Mouse (Mus musculus): Measurements from ENCODE around the gene Rpl32.

Gene Rpl32

DNA sequence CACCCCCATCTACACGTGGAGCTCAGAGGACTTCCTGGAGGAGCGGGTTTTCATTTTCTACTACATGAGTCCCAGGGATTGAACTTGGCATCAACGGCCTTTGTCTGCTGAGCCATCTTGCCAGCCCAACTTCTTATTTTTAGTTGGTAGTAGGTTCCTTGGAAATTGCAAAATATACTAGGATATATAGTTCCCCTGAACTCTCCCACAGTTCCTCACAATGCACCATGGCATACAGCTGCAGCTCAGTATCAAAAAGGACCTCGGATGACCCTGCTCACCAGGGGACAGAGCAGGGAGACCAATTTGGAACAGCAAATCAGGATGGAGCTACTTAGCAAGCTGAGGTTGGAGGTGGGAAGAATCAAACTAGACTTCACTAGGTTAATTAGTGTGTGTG is 6.5 kb upstream of the Rpl32 start:
- DNase-seq (ENCODE audit: low read depth, low spot score) = no peak

DNA sequence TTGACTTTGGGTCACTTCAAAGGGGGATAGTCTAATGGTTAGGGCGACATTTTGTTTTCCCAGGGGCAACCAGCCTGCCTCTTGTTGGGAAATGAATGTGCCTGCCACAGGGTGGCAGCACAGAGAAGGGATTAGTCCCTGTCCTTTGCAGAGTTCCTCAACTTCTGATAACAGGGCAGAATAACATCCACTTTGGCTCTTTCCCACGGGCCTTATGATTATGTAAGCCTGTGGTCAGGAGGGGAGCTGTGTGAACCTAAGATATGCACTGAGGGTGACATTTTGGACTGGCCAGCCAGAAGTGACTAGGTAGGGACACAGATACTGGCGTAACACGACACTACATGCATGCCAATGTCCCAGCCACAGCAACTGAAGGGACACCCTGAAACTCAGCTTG is 5.6 kb upstream of the Rpl32 start:
- no peak for DNase-seq (ENCODE audit: low read depth, low spot score)

DNA sequence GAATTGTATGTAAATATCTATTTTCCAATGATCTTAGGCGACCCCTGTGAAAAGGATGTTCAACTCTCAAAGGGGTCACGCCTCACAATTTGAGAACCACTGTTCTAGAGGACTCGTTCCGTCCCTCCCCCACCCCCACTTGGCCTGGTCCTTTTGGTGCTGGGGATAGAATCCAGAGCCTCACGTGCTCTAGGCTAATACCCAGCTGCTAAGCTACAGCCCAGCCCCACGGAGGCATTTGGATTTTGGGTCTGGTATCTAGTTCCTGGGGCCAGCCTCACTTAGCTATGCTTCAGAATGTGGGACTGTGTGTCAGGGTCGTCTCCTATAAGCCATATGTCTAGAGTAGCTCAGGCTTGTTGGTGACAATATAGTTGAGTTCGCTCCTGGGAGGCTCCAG is 3.1 kb upstream of the Rpl32 start:
- no peak for DNase-seq (ENCODE audit: low read depth, low spot score)

DNA sequence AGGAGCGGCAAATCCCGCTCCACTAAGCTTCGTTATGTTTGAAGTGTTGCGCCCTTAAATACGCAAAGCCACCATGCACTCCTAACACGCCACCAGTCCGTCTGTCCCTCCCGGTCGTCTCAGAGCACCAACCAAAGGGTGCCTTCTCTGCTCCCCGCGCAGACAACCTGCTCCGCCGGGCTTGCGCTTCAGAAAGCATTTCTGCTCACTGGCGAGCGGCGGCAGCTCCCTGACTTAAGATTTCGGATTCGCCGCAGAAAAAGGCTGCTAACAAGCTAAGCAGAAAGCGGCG is 405 bp downstream of the Rpl32 start:
- DNase-seq (ENCODE audit: low read depth, low spot score) = no peak

DNA sequence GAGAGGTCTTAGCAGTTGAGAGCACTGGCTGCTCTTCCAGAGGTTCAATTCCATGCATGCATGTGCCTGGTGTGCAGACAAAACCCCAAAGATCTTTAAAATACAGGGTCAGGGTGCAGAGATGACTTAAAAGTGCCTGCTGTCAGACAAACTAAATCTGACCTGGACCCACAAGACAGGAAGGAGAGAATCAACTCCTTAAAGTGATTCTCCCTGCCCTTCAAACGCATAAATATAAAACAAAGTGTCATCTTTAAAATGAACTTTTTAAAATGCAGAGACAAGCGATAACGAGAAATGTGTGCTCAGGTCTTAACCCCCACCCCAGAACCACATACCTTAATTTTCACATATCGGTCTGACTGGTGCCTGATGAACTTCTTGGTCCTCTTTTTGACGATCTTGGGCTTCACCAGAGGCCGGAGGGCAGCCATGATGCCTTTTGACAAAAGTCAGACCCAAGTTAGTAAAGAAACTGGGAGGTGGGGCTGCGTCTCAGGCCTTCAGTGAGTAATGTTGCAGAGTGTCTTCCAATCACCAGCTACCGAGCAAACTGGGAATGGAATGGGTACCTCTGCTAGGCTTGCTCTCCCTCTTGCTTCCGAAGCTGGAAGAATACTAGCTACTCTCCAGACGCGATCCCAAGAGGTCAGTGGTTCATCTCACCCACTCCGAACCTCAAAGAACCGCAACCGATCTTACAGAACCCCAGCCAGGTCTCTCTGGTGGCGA is 917 bp downstream of the Rpl32 start:
- no peak for DNase-seq (ENCODE audit: low read depth, low spot score)

DNA sequence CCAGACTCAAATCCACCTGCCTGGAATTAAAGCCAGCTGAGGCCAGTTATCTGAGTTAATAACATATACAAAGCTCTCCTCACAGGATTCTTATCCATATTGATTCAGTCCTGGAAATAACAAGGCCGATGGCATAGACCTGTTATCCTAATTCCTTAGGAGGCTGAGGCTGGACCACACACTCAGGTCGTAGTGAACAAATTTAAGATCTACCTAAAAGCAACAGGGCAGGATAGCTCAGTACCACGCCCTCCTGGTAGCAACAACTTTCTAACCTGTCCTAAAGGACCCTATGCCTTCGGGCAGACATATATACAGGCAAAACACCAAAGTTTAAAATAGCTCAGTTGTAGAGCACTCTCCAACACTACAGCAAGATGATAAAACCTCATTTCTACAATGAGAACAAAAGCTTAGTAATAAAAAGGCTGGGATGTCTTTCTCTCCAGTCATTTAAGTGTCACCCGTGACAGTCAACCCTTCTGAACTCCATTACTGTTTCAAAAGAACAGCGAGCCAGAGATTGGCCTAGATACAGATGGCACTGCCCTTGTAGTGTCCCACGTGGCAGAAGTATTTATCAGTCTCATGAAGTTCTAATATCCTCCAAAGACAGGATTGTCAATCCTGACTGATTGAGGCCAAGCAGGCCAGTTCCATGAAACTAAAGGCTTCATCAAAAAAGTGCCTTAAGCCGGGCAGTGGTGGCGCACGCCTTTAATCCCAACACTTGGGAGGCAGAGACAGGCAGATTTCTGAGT is 3.9 kb downstream of the Rpl32 start:
- no peak for DNase-seq (ENCODE audit: low read depth, low spot score)

DNA sequence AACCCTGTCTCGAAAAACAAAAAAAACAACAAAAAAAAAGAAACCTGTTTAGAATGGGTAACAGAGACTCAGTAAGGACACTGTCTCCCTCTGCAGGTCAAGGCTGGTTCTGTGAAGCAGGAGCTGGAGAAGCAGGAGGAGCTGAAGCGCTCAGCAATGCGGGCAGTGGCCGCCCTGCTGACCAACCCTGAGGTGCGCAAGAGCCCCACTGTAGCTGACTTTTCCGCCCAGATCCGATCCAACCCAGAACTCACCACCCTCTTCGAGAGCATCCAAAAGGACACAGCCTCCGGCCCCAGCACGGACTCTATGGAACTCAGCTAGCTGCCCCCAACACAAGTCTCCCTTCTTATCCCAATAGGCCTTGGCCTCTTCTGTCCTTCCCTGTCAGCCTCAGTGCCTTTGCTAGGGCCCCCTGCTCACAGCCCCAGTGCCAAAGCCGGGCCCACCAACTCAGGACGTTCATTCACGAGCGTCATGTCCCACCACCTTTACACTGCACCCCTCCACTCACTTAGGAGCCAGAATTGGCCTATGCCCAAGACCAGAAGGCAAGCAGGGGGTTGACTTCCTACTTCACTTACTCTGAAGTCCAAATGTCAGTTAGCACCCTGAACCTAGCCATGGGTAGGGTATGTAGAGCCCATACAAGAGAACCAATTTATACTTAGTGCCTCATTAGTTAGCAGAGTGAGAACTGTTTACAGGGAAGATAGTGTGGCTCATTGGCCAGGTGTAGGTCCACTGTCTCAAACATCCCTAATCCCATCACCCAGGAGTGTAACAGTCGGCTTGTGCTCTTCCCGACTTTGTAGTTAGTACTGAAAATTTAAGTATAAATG is 4.8 kb downstream of the Rpl32 start:
- DNase-seq (ENCODE audit: low read depth, low spot score) = no peak

DNA sequence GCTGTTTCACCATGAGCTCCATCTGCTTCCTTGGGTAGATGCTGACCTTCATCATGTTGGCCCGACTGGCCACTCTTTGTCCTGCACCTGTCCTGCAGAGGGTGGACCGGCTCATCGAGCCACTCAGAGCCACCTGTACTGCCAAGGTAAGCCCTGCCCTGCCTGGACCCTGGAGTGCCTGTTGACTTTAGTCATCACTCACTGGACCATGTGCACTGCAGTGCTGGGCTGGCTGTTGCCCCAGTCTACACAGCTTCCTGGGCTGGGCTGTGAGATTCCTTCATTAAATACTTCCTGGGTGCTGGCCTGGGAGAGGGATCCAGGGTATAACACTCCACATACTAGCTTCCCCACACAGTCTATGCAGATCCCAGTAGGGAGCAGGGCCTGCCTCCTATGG is 6.7 kb downstream of the Rpl32 start:
- DNase-seq (ENCODE audit: low read depth, low spot score) = no peak

DNA sequence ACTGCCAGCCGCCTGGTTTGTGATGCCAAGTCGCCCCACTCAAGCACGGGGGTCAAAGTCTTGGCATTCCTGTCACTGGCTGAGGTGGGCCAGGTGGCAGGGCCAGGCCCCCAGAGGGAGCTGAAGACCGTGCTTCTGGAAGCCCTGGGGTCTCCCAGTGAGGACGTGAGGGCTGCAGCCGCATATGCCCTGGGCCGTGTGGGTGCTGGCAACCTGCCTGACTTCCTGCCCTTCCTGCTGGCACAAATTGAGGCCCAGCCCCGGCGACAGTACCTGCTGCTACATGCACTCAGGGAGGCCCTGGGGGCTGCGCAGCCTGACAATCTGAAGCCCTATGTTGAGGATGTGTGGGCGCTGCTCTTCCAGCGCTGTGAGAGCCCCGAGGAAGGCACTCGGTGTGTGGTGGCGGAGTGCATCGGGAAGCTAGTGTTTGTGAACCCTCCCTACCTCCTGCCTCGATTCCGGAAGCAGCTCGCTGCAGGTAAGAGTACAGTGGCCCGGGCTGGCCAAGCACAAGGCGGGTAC is 15.8 kb downstream of the Rpl32 start:
- no peak for DNase-seq (ENCODE audit: low read depth, low spot score)

DNA sequence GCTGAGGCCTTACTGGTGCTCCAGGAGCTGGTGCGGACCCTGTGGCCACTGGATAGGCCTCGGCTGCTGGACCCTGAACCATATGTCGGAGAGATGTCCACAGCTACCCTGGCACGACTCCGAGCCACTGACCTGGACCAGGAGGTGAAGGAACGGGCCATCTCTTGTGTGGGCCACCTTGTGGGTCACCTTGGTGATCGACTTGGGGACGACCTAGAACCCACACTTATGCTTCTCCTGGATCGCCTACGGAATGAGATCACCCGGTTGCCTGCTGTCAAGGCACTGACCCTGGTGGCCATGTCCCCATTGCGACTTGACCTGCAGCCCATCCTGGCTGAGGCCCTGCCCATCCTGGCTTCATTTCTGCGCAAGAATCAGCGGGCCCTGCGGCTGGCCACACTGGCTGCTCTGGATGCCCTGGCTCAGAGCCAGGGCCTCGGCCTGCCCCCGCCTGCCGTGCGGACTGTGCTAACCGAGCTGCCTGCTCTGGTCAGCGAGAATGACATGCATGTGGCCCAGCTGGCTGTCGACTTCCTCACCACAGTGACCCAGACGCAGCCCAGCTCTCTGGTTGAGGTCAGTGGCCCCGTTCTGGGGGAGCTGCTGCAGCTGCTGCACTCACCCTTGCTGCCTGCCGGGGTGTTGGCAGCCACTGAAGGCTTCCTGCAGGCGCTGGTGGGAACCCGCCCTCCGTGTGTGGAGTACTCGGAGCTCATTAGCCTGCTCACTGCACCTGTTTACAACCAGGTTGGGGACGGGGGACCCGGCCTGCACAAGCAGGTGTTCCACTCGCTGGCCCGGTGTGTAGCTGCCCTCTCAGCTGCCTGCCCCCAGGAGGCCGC is 16.5 kb downstream of the Rpl32 start:
- no peak for DNase-seq (ENCODE audit: low read depth, low spot score)

DNA sequence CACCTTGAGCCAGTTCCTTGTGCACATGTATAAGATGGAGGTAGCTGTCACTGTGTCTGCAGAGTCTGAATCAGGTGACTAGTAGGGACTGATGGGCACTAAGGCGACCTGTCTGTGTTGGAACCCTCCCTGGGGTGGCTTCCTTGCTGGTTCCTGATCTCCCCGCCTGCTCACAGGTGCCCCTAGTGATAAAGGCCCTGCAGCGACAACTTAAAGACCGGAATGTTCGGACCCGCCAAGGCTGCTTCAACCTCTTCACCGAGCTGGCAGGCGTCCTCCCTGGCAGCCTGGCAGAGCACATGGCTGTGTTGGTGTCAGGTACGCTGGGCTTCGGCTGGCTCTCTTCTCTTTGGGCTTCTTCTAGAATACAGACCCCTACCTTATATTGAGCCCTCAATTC is 17.5 kb downstream of the Rpl32 start:
- DNase-seq (ENCODE audit: low read depth, low spot score) = no peak

DNA sequence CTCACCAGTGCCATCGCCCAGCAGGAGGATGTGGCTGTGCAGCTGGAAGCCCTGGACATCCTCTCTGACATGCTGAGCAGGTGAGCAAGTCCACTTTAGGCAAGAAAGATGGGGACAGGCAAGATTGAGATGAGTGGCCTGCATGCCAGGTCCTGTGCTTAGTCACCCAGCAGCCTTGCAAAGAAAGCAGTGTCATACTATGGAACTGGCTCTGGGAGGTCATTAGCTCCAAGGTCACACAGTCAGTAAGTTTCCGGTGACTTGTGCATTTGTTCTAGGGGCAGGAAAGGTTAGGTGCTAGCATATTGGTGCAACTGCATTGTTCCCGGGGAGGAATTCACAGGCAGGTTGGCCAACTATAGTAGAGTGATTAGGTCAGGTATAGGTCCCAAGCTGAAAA is 25.8 kb downstream of the Rpl32 start:
- DNase-seq (ENCODE audit: low read depth, low spot score) = no peak

DNA sequence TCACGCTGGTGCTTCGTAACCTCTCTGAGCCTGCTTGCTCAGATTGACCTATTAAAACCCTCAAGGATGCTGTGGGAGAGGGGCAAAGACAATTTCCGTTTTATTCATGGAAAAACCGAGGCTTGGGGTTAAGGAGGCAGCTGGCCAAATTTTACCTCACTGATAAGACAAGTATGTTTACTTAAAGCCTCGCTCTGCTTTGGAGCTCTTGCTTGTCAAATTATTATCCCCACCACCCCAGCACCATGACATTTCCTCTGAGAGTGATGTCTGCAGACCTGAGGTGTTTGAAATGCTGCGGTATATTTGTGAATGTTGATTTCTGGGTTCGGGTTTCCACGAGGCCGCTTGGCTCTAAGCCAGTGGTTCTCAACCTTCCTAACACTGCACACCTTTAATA is 32.2 kb downstream of the Rpl32 start:
- no peak for DNase-seq (ENCODE audit: low read depth, low spot score)

DNA sequence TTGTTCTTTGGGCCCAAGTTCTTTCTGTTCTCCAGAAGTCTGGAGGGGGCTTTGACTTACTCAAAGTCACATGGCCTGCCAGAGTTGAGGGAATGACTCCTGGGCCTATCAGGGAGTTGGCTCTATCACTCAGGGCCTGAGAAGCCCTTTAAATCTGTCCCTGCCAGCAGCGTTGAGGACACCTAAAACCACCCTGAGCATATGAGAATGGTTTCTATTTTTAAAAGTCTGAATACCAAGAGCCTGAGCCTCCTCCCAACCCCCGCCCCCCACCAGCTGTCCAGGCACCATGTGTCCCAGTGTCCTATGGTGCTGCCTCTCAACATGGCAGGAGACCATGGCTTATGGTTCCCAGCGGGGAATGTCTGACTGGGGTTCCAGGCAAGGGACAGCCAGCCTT is 32.7 kb downstream of the Rpl32 start:
- no peak for DNase-seq (ENCODE audit: low read depth, low spot score)

DNA sequence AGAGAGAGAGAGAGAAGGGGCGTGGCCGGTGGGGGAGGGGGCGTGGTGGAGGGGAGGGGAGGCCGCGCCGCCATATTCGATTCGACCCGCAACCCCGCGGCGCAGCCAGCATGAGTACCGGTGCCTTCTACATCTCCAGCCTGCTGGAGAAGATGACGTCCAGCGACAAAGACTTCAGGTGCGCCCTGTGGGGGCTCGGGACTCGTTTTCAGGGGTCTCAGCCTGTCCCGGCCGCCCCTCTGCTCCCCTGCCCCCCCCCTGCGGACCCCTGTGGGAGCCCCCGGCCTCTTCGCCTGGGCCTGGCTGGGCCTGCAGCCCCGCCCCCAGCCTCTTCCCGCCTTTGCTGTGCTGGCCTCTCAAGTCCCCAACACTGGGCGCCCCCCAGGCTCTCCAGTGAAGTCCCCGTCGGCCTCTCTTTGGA is 34.0 kb downstream of the Rpl32 start, which contains the start of gene Cand2:
Gene Cand2 (plus strand): TSS at position 38 of the 421 bp plus-strand sequence.
- DNase-seq (ENCODE audit: low read depth, low spot score) = peak; percentile 30

DNA sequence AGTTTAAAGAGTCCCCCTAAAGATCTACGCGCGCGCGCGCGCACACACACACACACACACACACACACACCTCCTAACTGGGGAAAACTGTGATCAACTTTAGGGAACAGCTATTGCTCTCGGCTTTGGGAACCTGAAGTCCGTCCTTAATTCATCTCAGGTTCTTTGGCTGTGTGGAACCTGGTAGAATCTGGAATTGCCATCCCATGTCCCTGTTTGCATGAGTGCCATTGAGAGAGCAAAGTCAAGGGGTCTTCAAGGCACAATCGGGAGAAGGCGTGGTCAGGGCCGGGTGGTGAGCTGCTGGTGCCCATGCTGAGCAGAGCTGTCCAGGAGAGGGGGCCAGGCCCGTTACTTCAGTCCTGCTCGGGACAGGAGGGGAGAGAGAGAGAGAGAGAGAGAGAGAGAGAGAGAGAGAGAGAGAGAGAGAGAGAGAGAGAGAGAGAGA is 34.6 kb downstream of the Rpl32 start:
- peak; percentile 42 for DNase-seq (ENCODE audit: low read depth, low spot score)

DNA sequence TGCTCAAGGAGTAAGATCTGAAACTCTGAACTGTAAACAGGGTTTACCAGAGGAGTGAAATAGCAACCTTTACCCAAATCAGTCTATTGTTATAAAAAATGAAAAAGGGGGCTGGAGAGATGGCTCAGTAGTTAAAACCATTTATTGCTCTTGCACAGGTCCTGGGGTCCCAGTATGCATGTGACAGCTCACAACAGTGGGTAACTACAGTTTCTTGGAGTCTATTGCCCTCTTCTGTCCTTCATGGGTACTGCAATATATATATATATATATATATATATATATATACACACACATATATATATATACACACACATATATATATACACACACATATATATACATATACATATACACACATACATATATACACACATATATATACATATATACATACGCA is 35.9 kb downstream of the Rpl32 start:
- no peak for DNase-seq (ENCODE audit: low read depth, low spot score)

DNA sequence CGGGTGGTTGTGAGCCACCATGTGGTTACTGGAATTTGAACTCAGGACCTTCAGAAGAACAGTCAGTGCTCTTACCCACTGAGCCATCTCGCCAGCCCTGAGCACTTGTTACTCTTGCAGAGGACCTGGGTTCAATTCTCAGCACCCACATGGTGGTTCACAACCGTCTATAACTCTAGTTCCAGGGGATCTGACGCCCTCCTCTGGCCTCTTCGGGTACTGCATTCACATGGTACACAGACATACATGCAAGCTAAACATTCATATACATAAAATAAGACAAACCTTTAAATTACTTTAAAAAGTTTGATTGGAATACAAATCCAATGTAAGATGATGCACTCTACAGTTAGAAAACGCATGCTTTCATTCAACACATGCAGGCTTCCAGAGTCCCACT is 36.3 kb downstream of the Rpl32 start:
- no peak for DNase-seq (ENCODE audit: low read depth, low spot score)

DNA sequence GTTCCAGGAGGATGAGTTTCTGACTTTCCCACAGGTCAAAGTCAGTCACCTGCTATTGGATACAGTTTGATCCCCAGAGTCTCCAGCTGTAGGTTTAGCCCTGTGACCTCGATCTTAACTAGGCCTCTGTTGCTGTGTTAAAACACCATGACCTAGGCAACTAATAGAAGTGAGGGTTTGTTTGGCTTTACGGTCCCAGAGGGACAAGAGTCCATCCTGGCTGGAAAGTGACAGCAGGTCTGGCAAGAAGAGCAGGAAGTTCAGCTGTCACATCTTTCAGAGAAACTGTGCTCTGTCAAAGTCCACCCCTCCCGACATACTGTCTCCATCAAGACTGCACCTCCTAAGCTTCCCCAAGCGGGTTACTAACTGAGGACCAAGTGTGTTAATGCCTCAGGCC is 37.7 kb downstream of the Rpl32 start:
- no peak for DNase-seq (ENCODE audit: low read depth, low spot score)

DNA sequence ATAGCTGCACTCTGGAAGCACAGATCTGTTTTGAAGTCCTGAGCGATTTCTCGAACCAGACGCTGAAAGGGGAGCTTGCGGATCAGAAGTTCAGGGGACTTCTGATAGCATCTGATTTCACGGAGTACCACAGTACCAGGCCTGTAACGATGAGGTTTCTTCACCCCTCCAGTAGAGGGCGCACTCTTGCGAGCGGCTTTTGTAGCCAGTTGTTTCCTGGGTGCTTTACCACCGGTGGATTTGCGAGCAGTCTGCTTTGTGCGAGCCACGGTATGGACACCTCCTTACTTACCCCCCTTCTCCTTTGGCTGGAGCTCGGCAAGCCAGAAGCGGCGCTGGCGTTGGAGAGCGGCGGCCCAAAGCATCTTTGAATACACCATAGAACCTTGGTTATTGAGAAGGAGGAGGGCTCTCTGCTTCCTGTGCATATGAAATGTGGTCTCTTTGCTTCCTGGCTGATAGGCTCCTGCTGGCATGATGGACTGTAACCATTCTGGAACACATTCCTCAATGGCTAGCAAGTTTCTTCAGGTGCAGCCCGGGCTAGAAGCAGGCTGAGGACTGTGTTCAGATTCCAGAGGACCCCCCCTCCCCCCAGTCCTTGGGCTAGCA is 38.4 kb downstream of the Rpl32 start:
- DNase-seq (ENCODE audit: low read depth, low spot score) = no peak

DNA sequence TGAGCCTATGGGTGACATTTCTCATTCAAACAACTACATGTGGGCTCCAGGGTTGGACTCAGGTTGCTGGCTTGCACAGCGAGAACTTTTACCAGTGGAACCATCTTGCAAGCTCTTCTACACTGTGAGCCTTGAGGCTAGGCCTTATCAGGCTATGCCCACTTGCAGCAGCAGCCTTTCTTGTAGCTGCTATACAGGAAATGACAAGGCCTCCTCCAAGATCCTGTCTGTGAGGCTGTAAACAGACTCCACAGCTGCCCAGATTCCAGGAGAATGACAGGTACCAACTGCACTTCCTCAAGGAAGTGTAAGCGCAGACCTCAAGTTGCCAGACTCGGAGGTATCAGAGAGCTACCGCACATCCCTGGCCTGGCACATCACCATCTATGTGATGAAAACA is 40.3 kb downstream of the Rpl32 start:
- DNase-seq (ENCODE audit: low read depth, low spot score) = no peak

Data from brain, embryonic 18.5 days (tissue).